Mouse (Mus musculus) macrophage (primary cell): ENCODE measurements around the gene Ufsp2. TPM values are rescaled to one million over a fixed set of nuclear protein-coding genes. Genes with fewer than 3 reads are reported as not detected.

Experiments
- H3K27ac ChIP-seq: fragments of 350-480 bp; formaldehyde crosslinking; 2 replicates; pipeline ENCODE4 v1.9.0; 2021
- H3K36me3 ChIP-seq: fragments of 350-480 bp; formaldehyde crosslinking; 2 replicates; pipeline ENCODE4 v1.9.0; 2021; ENCODE audit errors: inconsistent target
- H3K4me3 ChIP-seq: fragments of 350-480 bp; formaldehyde crosslinking; 2 replicates; pipeline ENCODE4 v1.9.0; 2021; ENCODE audit errors: inconsistent target
- H3K79me2 ChIP-seq: fragments of 350-480 bp; formaldehyde crosslinking; 2 replicates; pipeline ENCODE4 v1.9.0; 2021; ENCODE audit errors: inconsistent target
- WGBS: methylation state at CpG from one replicate; pipeline ENCODE4 v1.1.7; 2026; ENCODE audit warnings: inconsistent platforms; ENCODE audit not compliant: missing documents; 5-methylcytosine and 5-hydroxymethylcytosine counted together
- polyA plus RNA-seq: library from polyadenylated mRNA; stranded (reverse); fragments of 250-400 nt; gene quantifications from 3 replicates; pipeline ENCODE4 v1.2.4, GENCODE M21; 2018; ENCODE audit warnings: inconsistent platforms

Gene Ufsp2
- polyA plus RNA-seq, 1 experiment from 2014 or later, result 83.4 TPM

DNA sequence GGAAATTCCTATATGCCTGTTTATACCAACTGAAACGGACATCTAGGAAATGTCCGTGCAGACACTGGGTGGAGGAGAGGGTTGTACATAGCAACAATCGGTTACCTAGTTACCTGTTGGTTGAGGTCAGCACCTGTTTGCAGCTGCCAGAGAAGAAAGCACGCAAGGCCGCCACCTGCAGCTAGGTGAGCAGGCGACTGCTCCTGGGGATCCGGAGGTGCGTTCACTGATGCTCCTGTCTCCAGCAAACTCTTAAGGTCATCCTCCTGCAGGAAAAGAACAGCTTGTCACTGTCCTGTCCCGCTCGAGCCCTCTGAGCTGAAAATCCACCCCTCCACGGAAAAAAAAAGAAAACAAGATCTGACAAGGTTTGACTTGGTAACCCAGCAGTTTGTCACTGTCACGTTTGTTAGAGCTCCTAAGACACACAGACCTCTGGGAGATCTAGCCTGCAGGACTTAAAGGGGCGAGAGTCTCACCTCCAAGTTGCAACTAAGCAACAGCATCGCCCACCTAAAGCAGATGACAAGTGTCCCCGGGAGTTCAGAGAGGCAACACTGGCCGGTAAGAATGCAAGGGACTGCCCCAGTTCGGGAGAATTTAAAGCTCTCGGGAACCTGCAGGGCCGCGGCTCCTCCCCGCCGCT is 23.9 kb downstream of the Ufsp2 start, which contains the start of gene Lrp2bp:
Gene Lrp2bp (plus strand): TSS at position 166 of the 646 bp plus-strand sequence.
- H3K4me3 ChIP-seq, result peak within 1 kb of the TSS; percentile 50
- 21% methylated on average over 21 of the region's 22 CpGs for WGBS
- H3K79me2 ChIP-seq, result peaks cover 4% of the 10 kb centered on the region; the same call in 1 of the 2 replicates
- H3K27ac ChIP-seq, result peak within 1 kb of the TSS; percentile 63
- peaks cover 9% of the 10 kb centered on the region; the same call in 1 of the 2 replicates for H3K36me3 ChIP-seq

DNA sequence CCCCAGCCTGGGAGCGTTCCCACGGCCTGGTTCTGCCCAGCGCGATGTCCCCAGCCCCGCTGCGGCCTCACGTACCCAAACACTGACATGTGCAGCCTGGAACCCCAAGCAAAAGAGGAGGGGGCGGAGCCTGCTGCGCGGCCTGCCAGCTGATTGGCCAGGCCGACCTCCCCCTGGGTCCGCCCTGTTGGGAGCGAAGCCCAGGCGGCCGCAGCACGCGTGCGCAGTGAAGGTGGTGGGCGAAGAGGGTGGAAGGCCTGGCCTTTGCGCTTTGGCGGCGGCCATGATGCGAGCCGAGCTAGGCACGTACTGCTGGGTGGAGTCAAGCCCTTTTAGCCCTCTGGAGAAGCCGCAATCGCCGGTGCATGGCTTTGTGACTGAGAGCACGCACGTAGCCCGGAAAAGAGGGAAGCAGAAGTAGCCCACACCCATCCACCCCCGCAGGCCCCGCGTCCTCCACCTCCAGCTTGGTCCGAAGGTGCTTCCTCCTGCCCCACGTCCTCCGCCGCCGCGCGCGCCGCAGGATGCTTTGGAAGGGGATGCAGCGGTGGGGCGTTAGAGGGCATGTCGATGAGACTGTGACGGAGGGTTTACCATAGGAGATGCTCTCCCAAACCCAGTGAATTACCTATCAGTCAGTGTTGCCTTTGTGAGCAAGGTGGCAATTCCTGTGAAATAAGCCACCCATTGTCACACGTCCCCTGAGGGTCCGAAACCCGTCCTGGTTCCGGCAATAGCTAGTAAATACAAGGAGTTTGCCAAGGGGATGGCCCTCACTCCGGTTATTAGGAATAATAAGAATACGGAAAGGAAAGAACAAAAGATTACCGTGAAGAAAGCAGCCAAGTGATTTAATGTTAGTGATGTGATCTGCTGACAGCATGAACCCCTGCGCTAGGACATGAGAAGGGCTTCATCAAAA is 24.7 kb downstream of the Ufsp2 start:
- Histone ChIP-seq H3K36me3 (peaks cover 9% of the 10 kb centered on the region; the same call in 1 of the 2 replicates), H3K27ac (peak overlapping the region; percentile 63), H3K79me2 (peaks cover 4% of the 10 kb centered on the region; the same call in 1 of the 2 replicates), H3K4me3 (peak overlapping the region; percentile 50)
- 10% methylated on average over 55 of the region's 55 CpGs for WGBS

DNA sequence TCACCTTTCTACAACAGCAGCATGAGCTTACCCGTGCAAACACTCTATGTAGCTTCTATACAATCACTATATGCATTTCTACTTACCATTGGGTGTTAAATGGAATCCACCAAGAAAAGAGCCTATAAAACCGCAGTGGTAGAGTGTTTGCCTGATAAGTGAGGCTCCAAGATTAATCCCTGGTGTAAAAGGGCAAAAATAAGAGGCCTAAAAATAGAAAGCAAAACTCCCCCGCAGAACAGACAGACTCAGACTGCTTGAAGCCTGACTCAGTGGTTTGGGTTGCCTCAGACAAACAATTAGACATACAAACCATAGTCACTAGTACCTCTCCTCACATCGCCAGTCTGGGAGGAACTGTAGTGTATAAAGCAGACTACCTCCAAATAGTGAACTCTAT is 30.3 kb downstream of the Ufsp2 start, which contains the start of gene Ankrd37:
Gene Ankrd37 (minus strand): TSS at position 112 of the 400 bp plus-strand sequence.
- 72% methylated on average over 3 of the region's 4 CpGs for WGBS

DNA sequence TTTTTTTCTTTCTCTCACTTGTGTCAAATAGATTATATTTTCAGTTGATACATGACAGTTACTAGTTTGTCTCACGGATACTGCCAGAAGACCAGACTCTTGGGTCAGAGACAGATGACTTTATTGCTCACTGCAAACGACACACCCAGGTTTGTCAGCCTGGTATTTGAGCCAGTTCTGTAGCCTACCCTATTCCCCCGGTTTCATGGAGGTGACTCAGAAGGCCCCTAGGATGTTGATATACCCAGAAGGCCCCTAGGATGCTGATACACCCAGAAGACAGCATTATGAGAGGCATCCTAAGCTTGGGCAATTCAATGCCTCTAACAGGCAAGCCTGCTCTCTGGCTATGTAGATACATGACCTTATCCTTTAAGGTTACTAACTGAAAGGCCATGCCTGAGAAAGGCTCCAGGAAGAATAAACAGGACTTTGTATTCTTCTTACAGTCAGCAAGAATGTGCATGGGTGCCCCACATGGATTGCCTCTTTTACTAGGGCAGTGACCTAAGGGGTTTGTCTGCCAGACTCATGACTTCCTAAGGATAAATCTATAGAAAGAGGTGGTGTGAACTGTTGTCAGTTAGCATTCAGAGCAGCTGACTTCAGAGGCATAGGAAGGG is 31.8 kb downstream of the Ufsp2 start:
- Histone ChIP-seq H3K36me3 (no peaks in the 10 kb centered on the region), H3K79me2 (no peaks in the 10 kb centered on the region), H3K4me3 (no peak overlapping the region), H3K27ac (no peak overlapping the region)
- 88% methylated on average over 2 of the region's 3 CpGs for WGBS

More for the DNA sequence above, 30.3 kb downstream of the Ufsp2 start, which contains the start of gene Ankrd37:
- Histone ChIP-seq H3K79me2 (no peaks in the 10 kb centered on the region), H3K36me3 (no peaks in the 10 kb centered on the region), H3K4me3 (no peak within 1 kb of the TSS), H3K27ac (no peak within 1 kb of the TSS)

DNA sequence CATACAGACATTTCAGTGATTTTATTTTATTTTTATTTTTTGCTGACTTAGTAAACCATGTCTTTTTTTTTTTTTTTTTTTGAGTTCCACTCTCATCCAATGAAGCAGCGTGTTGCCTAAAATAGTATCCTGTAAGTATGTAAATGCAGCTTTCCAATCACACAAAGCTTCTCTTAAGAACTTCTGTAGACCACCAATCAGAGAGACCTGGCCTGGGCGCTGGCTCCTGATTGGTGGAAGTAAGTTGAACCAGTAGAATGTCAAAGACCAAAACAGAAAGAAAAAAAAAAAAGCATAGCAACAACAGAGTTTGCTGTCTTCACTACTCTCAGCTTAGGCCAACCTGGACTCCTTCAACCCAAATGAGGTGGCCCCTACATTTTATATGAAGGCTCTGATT is 35.0 kb downstream of the Ufsp2 start:
- WGBS, result 100% methylated on average over 2 of the region's 2 CpGs
- no peak overlapping the region for H3K27ac ChIP-seq
- no peaks in the 10 kb centered on the region for H3K79me2 ChIP-seq
- H3K36me3 ChIP-seq, result no peaks in the 10 kb centered on the region
- H3K4me3 ChIP-seq, result no peak overlapping the region

DNA sequence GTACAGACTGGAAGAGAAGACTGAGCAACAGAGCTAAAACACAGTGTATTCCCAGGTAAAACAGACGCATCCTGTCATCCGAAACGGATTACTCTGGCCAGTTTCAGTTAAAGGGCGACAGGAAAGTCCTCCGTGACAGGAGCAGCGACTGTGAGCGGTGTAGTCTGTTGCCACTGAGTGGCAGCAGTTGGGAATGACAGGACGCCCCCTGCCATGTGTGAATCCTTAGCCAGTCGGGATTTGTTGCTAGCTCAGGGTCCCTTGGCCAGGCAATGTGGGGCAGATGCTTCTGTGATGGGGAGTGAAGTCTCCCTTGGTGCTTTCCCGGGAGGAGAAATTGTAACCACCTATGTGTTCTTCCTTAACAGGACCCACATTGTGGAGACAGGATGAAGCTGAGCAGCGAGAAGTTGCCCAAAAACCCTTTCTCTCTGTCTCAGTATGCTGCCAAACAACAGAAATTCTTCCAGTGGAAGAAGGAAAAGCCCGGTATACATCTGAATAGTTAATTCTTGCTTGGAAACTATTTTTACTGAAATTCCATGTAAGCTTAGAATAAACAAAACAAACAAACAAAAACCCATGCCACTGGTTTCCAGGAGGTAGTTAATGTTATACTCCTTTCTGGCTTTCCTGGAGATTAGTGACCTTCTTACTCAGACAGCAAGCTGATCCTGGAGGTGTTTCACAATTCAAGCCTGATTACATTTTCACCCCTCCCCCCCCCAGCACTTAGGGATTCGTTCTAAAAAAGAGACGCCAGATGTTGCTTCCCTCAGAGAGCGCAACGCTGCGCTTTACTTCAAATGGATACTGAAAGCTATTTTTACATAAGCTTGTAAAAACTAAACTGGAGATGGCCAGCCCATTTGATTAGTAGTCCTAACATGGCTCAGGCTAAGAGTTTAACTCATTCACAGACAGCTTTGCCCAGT is 35.7 kb downstream of the Ufsp2 start:
- H3K79me2 ChIP-seq, result no peaks in the 10 kb centered on the region
- no peak overlapping the region for H3K27ac ChIP-seq
- WGBS, result 66% methylated on average over 17 of the region's 17 CpGs
- H3K36me3 ChIP-seq, result no peaks in the 10 kb centered on the region
- no peak overlapping the region for H3K4me3 ChIP-seq

DNA sequence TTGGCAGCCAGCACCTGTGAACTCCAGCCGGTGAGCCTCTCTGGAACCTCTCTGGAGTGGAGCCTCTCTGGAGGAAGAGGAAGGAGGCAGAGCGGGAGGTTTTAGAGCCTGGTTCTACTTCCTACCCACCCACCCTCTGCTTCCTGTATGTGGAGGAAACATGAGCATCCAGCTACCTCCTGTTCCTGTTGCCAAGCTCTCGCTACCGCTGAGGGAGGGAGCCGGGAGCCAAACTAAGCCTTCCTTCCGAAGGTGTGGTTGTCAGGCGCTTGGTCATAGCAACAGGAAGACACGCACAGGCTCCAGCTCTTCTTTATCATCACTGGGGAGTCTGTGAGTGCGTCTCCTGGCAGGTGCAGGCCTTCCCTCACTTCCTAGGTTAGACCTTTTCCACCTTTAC is 46.9 kb downstream of the Ufsp2 start:
- WGBS, result 88% methylated on average over 9 of the region's 9 CpGs
- H3K27ac ChIP-seq, result no peak overlapping the region

DNA sequence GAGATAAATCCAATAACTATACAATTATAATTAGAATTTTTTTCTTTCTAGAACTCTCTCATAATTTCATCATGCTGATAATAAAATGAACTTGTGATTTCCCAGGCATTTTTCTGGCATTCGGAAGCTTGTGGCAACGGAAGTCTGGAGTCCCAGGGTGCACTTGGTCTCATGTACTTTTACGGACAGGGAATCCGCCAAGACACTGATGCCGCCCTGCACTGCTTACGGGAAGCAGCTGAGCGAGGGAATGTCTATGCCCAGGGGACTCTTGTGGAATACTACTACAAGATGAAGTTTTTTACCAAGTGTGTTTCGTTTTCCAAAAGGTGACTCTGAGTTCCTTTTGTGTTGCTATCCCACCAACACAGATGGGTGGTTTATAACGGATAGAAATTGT is 47.4 kb downstream of the Ufsp2 start:
- WGBS, result 96% methylated on average over 9 of the region's 9 CpGs
- Histone ChIP-seq H3K79me2 (no peaks in the 10 kb centered on the region), H3K27ac (no peak overlapping the region), H3K36me3 (no peaks in the 10 kb centered on the region), H3K4me3 (no peak overlapping the region)

More for the DNA sequence above, 46.9 kb downstream of the Ufsp2 start:
- Histone ChIP-seq H3K4me3 (no peak overlapping the region), H3K79me2 (no peaks in the 10 kb centered on the region), H3K36me3 (no peaks in the 10 kb centered on the region)

DNA sequence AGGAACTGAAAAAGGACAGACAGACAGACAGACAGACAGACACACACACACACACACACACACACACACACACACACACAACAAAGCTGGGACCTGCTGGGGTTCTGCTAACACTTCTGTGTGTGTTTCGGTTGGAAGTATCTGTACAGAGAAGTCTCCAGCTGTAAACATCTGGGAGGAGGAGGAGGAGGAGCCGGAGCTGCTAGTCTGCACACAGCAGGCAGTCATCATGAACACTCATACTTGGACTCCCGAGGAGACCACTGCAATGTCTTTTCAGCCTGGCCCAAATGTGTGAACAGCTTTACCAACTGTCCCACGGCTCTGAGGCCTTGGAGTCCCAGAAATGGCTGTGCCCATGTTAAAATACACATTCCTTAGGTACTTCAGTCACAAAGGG is 49.1 kb downstream of the Ufsp2 start:
- Histone ChIP-seq H3K4me3 (no peak overlapping the region), H3K36me3 (no peaks in the 10 kb centered on the region), H3K79me2 (no peaks in the 10 kb centered on the region), H3K27ac (no peak overlapping the region)
- WGBS, result 85% methylated on average over 4 of the region's 4 CpGs

DNA sequence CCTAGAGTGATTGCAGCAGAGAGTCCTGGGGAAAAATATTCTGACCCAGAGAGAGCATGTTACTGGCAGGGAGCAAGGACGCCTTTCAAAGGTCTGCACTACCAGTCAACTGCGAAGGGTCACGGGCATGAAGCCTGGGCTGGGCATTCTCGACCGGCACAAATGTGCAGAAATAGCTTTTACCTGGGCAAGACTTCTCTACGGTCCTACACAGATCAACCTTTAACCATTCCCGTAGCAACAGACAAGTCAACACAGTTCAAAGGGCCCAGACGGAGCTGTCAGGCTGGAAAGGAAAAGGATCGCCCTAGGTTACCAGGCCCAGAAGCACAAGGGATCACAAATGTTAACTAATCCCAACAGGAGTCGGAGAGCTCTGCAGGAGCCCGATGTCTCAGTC is 60.9 kb downstream of the Ufsp2 start:
- Histone ChIP-seq H3K4me3 (no peak overlapping the region), H3K36me3 (no peaks in the 10 kb centered on the region), H3K27ac (no peak overlapping the region), H3K79me2 (no peaks in the 10 kb centered on the region)
- WGBS, result 90% methylated on average over 11 of the region's 11 CpGs

DNA sequence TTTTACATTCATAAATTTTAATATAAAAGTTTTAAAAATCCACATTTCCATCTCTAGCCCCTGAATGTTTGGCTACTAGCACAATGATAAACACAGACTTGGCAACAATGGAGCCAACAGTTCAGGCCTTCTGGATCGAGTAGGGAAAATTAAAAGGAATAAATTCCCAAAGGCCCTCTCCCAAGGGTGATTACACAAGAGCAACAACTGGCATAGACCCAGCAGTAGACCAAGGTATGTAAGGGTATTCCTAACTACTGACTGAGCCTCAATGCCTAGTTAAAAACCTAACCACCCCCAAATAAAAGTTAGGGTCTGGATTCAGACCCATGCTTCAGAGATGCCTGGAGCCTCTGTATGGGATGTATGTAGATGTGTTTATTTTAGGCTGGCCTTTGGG is 64.3 kb downstream of the Ufsp2 start:
- Histone ChIP-seq H3K79me2 (no peaks in the 10 kb centered on the region), H3K36me3 (peaks cover 8% of the 10 kb centered on the region; the same call in 1 of the 2 replicates), H3K4me3 (no peak overlapping the region), H3K27ac (no peak overlapping the region)
- 100% methylated on average over 1 of the region's 1 CpGs for WGBS

DNA sequence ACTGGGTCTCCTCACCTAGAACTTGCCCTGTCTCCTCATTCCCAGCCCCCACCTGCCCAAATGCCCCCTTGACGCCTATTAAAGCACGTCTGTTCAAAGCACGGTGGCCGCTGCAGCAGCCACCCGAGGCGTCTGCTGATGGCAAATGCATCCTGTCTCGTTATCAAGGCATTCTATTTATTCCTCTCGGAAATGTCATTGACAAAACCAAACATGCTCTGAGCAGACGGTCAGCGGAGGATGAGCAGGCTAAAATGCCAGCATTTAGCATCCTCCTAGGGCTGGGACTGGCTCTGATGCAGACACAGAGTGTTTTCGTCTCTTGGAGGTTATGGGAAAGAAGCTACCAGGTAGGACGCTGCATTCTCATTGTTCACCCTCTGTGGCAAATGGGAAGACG is 64.9 kb downstream of the Ufsp2 start:
- H3K79me2 ChIP-seq, result no peaks in the 10 kb centered on the region
- H3K27ac ChIP-seq, result no peak overlapping the region
- peaks cover 8% of the 10 kb centered on the region; the same call in 1 of the 2 replicates for H3K36me3 ChIP-seq
- no peak overlapping the region for H3K4me3 ChIP-seq
- 96% methylated on average over 13 of the region's 13 CpGs for WGBS
